Mouse (Mus musculus): ENCODE data around the gene Ankrd45. TPM values are rescaled to one million over a fixed set of nuclear protein-coding genes. Genes with fewer than 3 reads are reported as not detected.

Ankrd45 gene
- total and polyA plus RNA-seq, 3 experiments = 0.23 TPM; not detected in 2

DNA sequence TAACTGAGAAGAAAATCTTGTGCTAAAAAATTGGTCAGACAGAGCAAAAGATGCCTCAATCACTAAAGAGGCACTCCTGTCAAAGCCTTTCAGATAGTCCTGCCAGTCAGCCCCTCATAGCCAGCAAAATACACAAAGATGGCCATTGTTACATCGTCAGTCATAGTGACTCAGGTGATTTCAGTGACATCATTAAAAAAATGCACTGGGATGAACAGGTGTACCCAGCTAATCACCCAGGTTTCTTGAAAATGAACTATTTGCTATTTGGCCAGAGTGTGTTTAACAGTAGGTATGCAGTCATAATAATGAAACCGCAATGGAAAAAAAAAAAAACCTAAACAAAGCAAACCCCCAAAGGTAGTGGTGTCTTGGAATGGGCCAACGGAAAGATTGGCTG is 16.7 kb downstream of the Ankrd45 start, which contains the start of gene Tex50:
Gene Tex50 (minus strand): TSS at position 101 of the 400 bp plus-strand sequence.
- no peak within 1 kb of the TSS for H3K9ac ChIP-seq (ENCODE audit: insufficient read depth, low read depth)
- no peak within 1 kb of the TSS for H3K27ac ChIP-seq (ENCODE audit: insufficient read depth, low read depth)
- H3K4me2 ChIP-seq (ENCODE audit: insufficient read depth, low read depth, poor library complexity, severe bottlenecking) = 0 out of 2 replicates have a peak within 1 kb of the TSS, but pooled peaks have one; percentile 14
- no peaks in the 10 kb centered on the region for H3K79me2 ChIP-seq (replicated peaks; ENCODE audit: control insufficient read depth, extremely low read depth, insufficient read depth, poor library complexity, severe bottlenecking)
- H3K4me1 ChIP-seq (ENCODE audit: control insufficient read depth in 1 of 2, insufficient read depth in 2 of 2) = 0 out of 4 replicates have a peak, but pooled peaks cover 0 to 4% of the 10 kb centered on the region in 2 experiments
- DNase-seq (ENCODE audit: extremely low read depth) = no peak
- dilution Hi-C loops (cut with MboI; ENCODE audit: extremely low pct_ligation_motif_present, extremely low pct_unique_long_range_greater_than_20kb, low sequenced_read_pairs) (no loop called here), in situ Hi-C loops (cut with MboI; ENCODE audit: low pct_ligation_motif_present, low pct_unique_long_range_greater_than_20kb, low sequenced_read_pairs) (no loop called here)
- H3K27me3 ChIP-seq (replicated peaks) = no peaks in the 10 kb centered on the region
- H3K9me3 ChIP-seq (replicated peaks; ENCODE audit: low read length) = peaks cover 2% of the 10 kb centered on the region
- no peak within 1 kb of the TSS for H3K4me3 ChIP-seq (replicated peaks in 1 of 3; ENCODE audit: low read depth in 2 of 3, low read length in 2 of 3, poor library complexity in 1 of 3)
- TF ChIP-seq SMC3 (IDR thresholded peaks at IDR 0.05; ENCODE audit: low read depth, low read length) (no peak), ZKSCAN1 (IDR thresholded peaks at IDR 0.05; ENCODE audit: borderline replicate concordance, low read depth, low read length) (no peak), CTCF (conservative IDR thresholded peaks at IDR 0.05 in 1 of 2, IDR thresholded peaks at IDR 0.05 in 1 of 2; ENCODE audit: low read depth in 2 of 2, low read length in 2 of 2) (no peak), TCF12 (IDR thresholded peaks at IDR 0.05; ENCODE audit: low read depth, low read length) (no peak), MAFK (IDR thresholded peaks at IDR 0.05; ENCODE audit: insufficient replicate concordance, low read length) (no peak), POLR2AphosphoS2 (IDR thresholded peaks at IDR 0.05; ENCODE audit: low read depth, low read length) (no peak), JUN (IDR thresholded peaks at IDR 0.05; ENCODE audit: insufficient read depth, low read depth, low read length) (no peak), MXI1 (IDR thresholded peaks at IDR 0.05; ENCODE audit: low read depth, low read length) (no peak), GABPA (IDR thresholded peaks at IDR 0.05; ENCODE audit: insufficient replicate concordance, low read depth, low read length) (no peak), CHD2 (IDR thresholded peaks at IDR 0.05; ENCODE audit: low read length) (no peak), TBP (conservative IDR thresholded peaks at IDR 0.05; ENCODE audit: low read depth, low read length) (no peak), UBTF (IDR thresholded peaks at IDR 0.05; ENCODE audit: low read depth, low read length) (no peak), MAZ (IDR thresholded peaks at IDR 0.05; ENCODE audit: low read depth, low read length) (no peak), RCOR1 (conservative IDR thresholded peaks at IDR 0.05; ENCODE audit: low read depth, low read length) (no peak), USF2 (conservative IDR thresholded peaks at IDR 0.05; ENCODE audit: low read depth, low read length) (no peak), ETS1 (conservative IDR thresholded peaks at IDR 0.05; ENCODE audit: low read depth, low read length) (no peak), ZNF384 (IDR thresholded peaks at IDR 0.05; ENCODE audit: low read depth, low read length) (no peak), JUND (conservative IDR thresholded peaks at IDR 0.05; ENCODE audit: low read depth, low read length) (no peak)
- no peaks in the 10 kb centered on the region for H3K36me3 ChIP-seq (replicated peaks in 1 of 2; ENCODE audit: control insufficient read depth in 1 of 2, insufficient read depth in 1 of 2, low read length in 1 of 2)

DNA sequence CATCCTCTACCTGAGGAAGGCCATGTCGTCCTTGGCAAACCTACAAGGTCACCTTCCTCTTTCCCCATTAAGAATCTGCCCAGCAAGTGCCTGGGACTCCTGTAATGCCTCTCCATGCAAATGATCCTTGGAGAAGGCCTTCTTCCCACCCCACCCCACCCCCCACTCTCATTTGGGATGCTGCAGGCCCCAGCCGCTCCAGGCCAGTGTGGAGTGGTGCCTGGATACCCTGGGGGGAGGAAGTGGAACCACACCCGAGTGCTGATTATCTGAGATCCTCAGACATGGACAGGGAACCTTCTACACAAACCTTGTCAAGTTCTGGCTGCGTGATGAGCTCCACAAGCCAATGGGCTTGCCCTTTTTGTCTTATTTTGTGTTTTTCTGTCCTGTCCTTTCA is 17.8 kb downstream of the Ankrd45 start:
- Histone ChIP-seq H3K27ac (ENCODE audit: insufficient read depth, low read depth) (no peak overlapping the region), H3K4me2 (ENCODE audit: insufficient read depth, low read depth, poor library complexity, severe bottlenecking) (0 out of 2 replicates have a peak overlapping the region, but pooled peaks have one; percentile 14), H3K79me2 (replicated peaks; ENCODE audit: control insufficient read depth, extremely low read depth, insufficient read depth, poor library complexity, severe bottlenecking) (no peaks in the 10 kb centered on the region), H3K4me3 (replicated peaks in 1 of 3; ENCODE audit: low read depth in 2 of 3, low read length in 2 of 3, poor library complexity in 1 of 3) (no peak overlapping the region), H3K36me3 (replicated peaks in 1 of 2; ENCODE audit: control insufficient read depth in 1 of 2, insufficient read depth in 1 of 2, low read length in 1 of 2) (no peaks in the 10 kb centered on the region), H3K27me3 (replicated peaks) (no peaks in the 10 kb centered on the region), H3K4me1 (ENCODE audit: control insufficient read depth in 1 of 2, insufficient read depth in 2 of 2) (0 out of 4 replicates have a peak, but pooled peaks cover 0 to 4% of the 10 kb centered on the region in 2 experiments), H3K9ac (ENCODE audit: insufficient read depth, low read depth) (no peak overlapping the region), H3K9me3 (replicated peaks; ENCODE audit: low read length) (peaks cover 2% of the 10 kb centered on the region)
- no peak for DNase-seq (ENCODE audit: extremely low read depth)
- dilution Hi-C loops (cut with MboI; ENCODE audit: extremely low pct_ligation_motif_present, extremely low pct_unique_long_range_greater_than_20kb, low sequenced_read_pairs) = no loop called here
- TF ChIP-seq ZKSCAN1 (IDR thresholded peaks at IDR 0.05; ENCODE audit: borderline replicate concordance, low read depth, low read length) (no peak), JUN (IDR thresholded peaks at IDR 0.05; ENCODE audit: insufficient read depth, low read depth, low read length) (no peak), USF1 (IDR thresholded peaks at IDR 0.05; ENCODE audit: low read depth, low read length) (no peak), NRF1 (IDR thresholded peaks at IDR 0.05; ENCODE audit: low read depth, low read length) (no peak)
- in situ Hi-C loops (cut with MboI; ENCODE audit: low pct_ligation_motif_present, low pct_unique_long_range_greater_than_20kb, low sequenced_read_pairs) = no loop called here

Data from CH12.LX (cell line).